Mouse (Mus musculus) adipocyte (in vitro differentiated cells): ENCODE data around the gene 1300017J02Rik.

ENCODE experiments used
- DNase-seq: peaks from one replicate; pipeline ENCODE4 v3.0.0-alpha.2; 2016; ENCODE audit warnings: low spot score

The 1300017J02Rik gene

GRCm38 (mm10) chr9:103213631-103214030 is 91.3 kb downstream of the 1300017J02Rik start:
- peak; percentile 19 for DNase-seq

GRCm38 (mm10) chr9:103212654-103213420 is 92.0 kb downstream of the 1300017J02Rik start:
- no peak for DNase-seq

GRCm38 (mm10) chr9:103208802-103209423 is 96.0 kb downstream of the 1300017J02Rik start:
- DNase-seq: no peak

- DNase-seq: peak; percentile 51
Measured at GRCm38 (mm10) chr9:103207846-103208245, 97.0 kb downstream of the 1300017J02Rik start.

- DNase-seq: no peak
Measured at GRCm38 (mm10) chr9:103205786-103206185, 99.1 kb downstream of the 1300017J02Rik start.

- DNase-seq: peak; percentile 89
Measured at GRCm38 (mm10) chr9:103201561-103202260, 103.2 kb downstream of the 1300017J02Rik start, which contains the start of gene Srprb. TSS of gene Srprb (minus strand) at chr9:103202137.
